Mouse (Mus musculus) liver, embryonic 14.5 days (tissue): ENCODE results near the gene Cox7b2.

Experiments
- CTCF ChIP-seq: IDR thresholded peaks from 2 replicates; pipeline ENCODE4 v1.5.1; 2016; ENCODE audit warnings: antibody characterized with exemption, low read depth, control low read depth
- EP300 ChIP-seq: IDR thresholded peaks from 2 replicates; pipeline ENCODE4 v1.6.1; 2016; ENCODE audit warnings: antibody characterized with exemption, low read depth

- no peak for TF ChIP-seq EP300
- peak; percentile 38; the same call in 1 of the 2 replicates for TF ChIP-seq CTCF
Observed at GRCm38 (mm10) chr5:71502058-71502678, 45.8 kb downstream of the Cox7b2 start.
